Mouse (Mus musculus): ENCODE results near the gene Tnnc1. TPM values are rescaled to one million over a fixed set of nuclear protein-coding genes. Genes with fewer than 3 reads are reported as not detected.

Tnnc1 gene
- polyA plus RNA-seq, 1 experiment from 2014 or later, result 1.6 TPM

DNA sequence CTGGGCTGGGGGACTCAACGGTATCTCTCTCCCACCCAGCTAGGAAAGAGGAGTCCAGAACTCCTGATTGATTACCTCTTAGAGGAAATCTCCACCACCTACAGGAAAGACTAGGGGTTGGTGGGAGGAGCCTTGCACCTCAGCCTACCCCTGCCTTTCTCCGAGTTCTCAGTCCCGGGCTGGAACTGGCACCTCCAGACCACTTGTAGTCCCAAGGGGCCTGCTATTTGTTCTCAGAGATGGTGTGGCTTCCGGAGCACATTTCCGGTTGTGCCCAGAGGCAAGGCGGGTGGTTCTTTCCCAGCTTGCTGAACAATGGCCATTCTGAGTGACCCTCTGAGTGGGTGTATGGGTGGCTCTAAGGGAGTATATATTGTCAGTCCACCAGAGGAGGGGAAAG lies 20.1 kb downstream of the Tnnc1 start:
- no peak for TF ChIP-seq CTCF (IDR thresholded peaks at IDR 0.05; ENCODE audit: low read depth)
- Histone ChIP-seq H3K36me3 (ENCODE audit: control insufficient read depth, insufficient read depth) (no peaks in the 10 kb centered on the region), H3K9me3 (ENCODE audit: control insufficient read depth) (no peaks in the 10 kb centered on the region), H3K9ac (ENCODE audit: low read depth, low read length) (no peak overlapping the region), H3K4me2 (replicated peaks; ENCODE audit: low read depth) (no peak overlapping the region), H3K27ac (ENCODE audit: low read depth, low read length) (no peak overlapping the region), H3K4me3 (ENCODE audit: low read depth, low read length) (no peak overlapping the region), H3K27me3 (replicated peaks; ENCODE audit: control insufficient read depth, insufficient read depth, low read length) (no peaks in the 10 kb centered on the region), H3K4me1 (replicated peaks; ENCODE audit: control insufficient read depth, insufficient read depth, low read length) (no peaks in the 10 kb centered on the region)
- WGBS, result 59% methylated on average over 6 of the region's 6 CpGs
- ATAC-seq, result no peak

DNA sequence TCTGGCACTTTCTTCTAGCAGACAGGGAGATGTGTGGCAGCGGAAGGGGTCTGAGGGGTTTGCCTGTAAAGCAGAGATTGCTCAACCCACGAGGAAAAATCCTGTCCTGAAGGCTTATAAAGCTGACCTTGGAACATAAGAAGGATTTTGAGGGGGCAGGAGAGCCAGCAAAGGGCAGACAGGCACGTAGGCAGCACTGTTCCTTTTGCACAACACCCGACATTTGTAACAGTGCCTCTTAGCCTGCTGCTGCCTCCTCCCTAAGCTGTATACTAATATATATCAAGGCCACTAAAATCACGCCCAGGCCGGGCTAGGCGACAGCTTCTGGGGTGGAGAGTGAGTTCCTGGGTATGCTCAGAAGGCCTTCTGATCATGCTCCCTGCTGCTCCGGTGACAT lies 22.3 kb downstream of the Tnnc1 start:
- H3K4me1 ChIP-seq (replicated peaks; ENCODE audit: control insufficient read depth, insufficient read depth, low read length), result no peaks in the 10 kb centered on the region
- 60% methylated on average over 8 of the region's 8 CpGs for WGBS
- H3K4me3 ChIP-seq (ENCODE audit: low read depth, low read length), result no peak overlapping the region
- ATAC-seq, result no peak
- TF ChIP-seq CTCF (IDR thresholded peaks at IDR 0.05; ENCODE audit: low read depth), result no peak
- H3K27me3 ChIP-seq (replicated peaks; ENCODE audit: control insufficient read depth, insufficient read depth, low read length), result no peaks in the 10 kb centered on the region
- H3K4me2 ChIP-seq (replicated peaks; ENCODE audit: low read depth), result no peak overlapping the region
- H3K9ac ChIP-seq (ENCODE audit: low read depth, low read length), result no peak overlapping the region
- no peak overlapping the region for H3K27ac ChIP-seq (ENCODE audit: low read depth, low read length)
- H3K9me3 ChIP-seq (ENCODE audit: control insufficient read depth), result no peaks in the 10 kb centered on the region
- no peaks in the 10 kb centered on the region for H3K36me3 ChIP-seq (ENCODE audit: control insufficient read depth, insufficient read depth)

DNA sequence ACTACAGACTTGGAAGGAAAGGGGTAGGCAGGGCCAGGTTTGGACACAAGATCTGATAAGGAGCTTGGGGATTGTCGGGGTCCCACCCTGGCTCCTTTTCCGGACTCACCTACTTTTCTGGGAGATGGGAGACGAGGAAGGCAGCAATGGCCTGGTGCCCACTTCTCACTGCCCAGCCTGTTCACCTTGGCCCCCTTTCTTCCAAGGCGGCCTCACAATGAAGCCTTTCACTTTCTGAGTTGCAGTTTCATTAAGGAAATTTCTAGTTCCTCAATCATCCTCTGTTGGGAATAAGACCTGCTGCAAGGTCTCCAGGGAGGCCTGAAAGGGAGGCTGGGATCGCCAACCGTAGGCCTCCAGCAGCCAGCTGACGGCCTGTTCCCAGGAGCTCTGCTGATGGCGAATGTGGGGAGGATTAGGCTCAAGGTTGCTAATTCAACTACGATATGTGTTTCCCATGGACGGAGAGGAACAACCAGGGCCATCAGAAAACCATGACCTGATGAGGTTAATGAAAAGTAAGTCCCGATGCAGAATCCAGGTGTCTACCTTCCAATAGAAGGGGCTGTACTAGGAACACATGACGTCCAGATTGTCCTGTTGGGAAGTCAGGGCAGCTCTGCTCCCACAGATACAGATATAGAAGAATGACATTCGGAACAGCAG lies 24.4 kb downstream of the Tnnc1 start:
- H3K27me3 ChIP-seq (replicated peaks; ENCODE audit: control insufficient read depth, insufficient read depth, low read length), result no peaks in the 10 kb centered on the region
- whole genome bisulfite sequencing, result 77% methylated on average over 13 of the region's 13 CpGs
- no peak for ATAC-seq
- H3K4me1 ChIP-seq (replicated peaks; ENCODE audit: control insufficient read depth, insufficient read depth, low read length), result no peaks in the 10 kb centered on the region
- H3K9me3 ChIP-seq (ENCODE audit: control insufficient read depth), result no peaks in the 10 kb centered on the region
- no peak overlapping the region for H3K27ac ChIP-seq (ENCODE audit: low read depth, low read length)
- peaks cover under 1% of the 10 kb centered on the region; the same call in 1 of the 2 replicates for H3K36me3 ChIP-seq (ENCODE audit: control insufficient read depth, insufficient read depth)
- H3K4me3 ChIP-seq (ENCODE audit: low read depth, low read length), result no peak overlapping the region
- no peak overlapping the region for H3K9ac ChIP-seq (ENCODE audit: low read depth, low read length)
- no peak overlapping the region for H3K4me2 ChIP-seq (replicated peaks; ENCODE audit: low read depth)
- TF ChIP-seq CTCF (IDR thresholded peaks at IDR 0.05; ENCODE audit: low read depth), result no peak

DNA sequence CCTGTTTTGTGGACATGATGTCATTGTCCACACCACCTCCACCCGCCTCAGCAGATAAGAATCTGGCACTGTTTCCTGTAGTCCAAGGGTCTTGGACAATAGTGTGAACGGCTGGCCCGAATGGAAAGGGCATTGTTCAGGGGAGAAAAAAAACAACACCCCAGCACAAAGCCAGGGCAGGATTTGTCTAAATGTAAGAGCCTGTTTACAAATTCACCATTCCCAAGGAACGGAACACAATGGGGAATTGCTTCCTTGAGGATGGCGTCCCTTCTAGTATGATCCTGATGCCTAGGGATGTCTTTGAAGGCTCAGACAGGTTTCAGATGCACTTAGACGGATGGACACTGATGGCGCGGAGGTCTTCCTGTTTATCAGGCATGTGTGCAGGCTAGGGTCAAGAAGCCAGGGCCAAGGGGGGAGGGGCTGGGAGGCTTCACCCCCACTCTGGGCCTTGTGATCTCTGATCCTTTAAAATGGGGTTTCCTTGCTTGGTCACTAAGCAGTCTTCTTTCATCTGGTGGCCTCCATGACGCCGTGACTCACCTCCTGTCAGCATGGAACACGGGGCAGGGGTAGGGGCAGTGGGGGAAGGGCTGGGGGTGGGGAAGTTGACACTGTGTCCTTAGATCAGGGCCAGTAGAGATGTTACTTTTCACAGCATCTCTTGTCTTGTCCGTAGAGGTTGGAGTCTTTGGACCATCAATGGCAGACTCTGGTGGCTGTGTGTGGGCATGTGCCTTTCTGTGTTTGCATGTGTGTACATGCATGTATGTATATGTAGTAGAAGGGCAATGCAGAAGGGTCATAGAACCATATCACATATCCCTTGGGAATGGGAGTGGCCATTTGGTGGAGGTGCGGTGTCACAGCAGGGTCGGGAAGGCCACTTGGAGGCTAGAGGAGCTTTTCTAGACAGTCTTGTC lies 25.2 kb downstream of the Tnnc1 start:
- Histone ChIP-seq H3K4me2 (replicated peaks; ENCODE audit: low read depth) (no peak overlapping the region), H3K27ac (ENCODE audit: low read depth, low read length) (peak overlapping the region; percentile 21; the same call in 1 of the 2 replicates), H3K27me3 (replicated peaks; ENCODE audit: control insufficient read depth, insufficient read depth, low read length) (no peaks in the 10 kb centered on the region), H3K36me3 (ENCODE audit: control insufficient read depth, insufficient read depth) (peaks cover 6% of the 10 kb centered on the region; the same call in 1 of the 2 replicates), H3K4me3 (ENCODE audit: low read depth, low read length) (no peak overlapping the region), H3K9ac (ENCODE audit: low read depth, low read length) (no peak overlapping the region), H3K4me1 (replicated peaks; ENCODE audit: control insufficient read depth, insufficient read depth, low read length) (no peaks in the 10 kb centered on the region), H3K9me3 (ENCODE audit: control insufficient read depth) (no peaks in the 10 kb centered on the region)
- ATAC-seq, result no peak
- 70% methylated on average over 14 of the region's 14 CpGs for WGBS
- TF ChIP-seq CTCF (IDR thresholded peaks at IDR 0.05; ENCODE audit: low read depth), result no peak

DNA sequence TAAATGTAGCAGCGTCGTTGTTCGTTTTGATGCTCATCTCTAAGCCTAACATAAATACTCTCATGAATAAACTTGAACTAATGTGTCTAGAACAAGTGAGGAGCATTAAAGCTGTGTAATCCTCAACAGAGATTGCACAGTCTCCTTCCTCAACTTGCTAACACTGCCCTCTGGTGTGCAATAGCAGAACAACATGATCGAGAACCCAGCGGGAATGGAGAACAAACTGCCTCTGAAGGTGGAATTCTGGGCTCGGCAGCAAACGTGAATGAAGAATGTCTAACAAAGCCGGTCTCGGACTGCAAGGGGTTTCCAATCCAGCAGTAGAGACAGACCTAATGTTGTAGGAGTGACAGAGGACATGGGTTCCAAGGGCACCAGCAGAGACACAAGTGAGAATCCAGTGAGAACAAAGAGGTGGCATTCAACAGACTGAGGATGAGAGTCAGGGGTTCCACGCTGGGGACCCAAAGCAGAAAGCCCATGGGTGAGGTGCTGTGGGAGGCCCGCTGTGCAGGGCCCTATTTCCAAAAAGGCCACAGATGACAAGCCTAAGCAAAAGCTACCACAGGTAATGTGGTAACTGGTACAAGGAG lies 26.0 kb downstream of the Tnnc1 start:
- H3K9ac ChIP-seq (ENCODE audit: low read depth, low read length), result no peak overlapping the region
- no peaks in the 10 kb centered on the region for H3K4me1 ChIP-seq (replicated peaks; ENCODE audit: control insufficient read depth, insufficient read depth, low read length)
- no peak overlapping the region for H3K4me2 ChIP-seq (replicated peaks; ENCODE audit: low read depth)
- no peak overlapping the region for H3K4me3 ChIP-seq (ENCODE audit: low read depth, low read length)
- WGBS, result 15% methylated on average over 11 of the region's 11 CpGs
- H3K9me3 ChIP-seq (ENCODE audit: control insufficient read depth), result no peaks in the 10 kb centered on the region
- peak; percentile 96 for TF ChIP-seq CTCF (IDR thresholded peaks at IDR 0.05; ENCODE audit: low read depth)
- H3K27ac ChIP-seq (ENCODE audit: low read depth, low read length), result no peak overlapping the region
- no peak for ATAC-seq
- H3K36me3 ChIP-seq (ENCODE audit: control insufficient read depth, insufficient read depth), result peaks cover 6% of the 10 kb centered on the region; the same call in 1 of the 2 replicates
- H3K27me3 ChIP-seq (replicated peaks; ENCODE audit: control insufficient read depth, insufficient read depth, low read length), result no peaks in the 10 kb centered on the region
